Mouse (Mus musculus) T-cell, adult 66 days (primary cell): ENCODE data around the gene Ciao2a. TPM values are rescaled to one million over a fixed set of nuclear protein-coding genes. Genes with fewer than 3 reads are reported as not detected.

Source experiments
- total RNA-seq, 2 experiments: library from RNA; stranded (reverse); gene quantifications; 3 replicates in 1 of 2; 4 replicates in 1 of 2; pipeline ENCODE4 v1.2.4; 2023

The Ciao2a gene
- 10 to 100 TPM; 45.9 to 47.7 TPM for total RNA-seq

DNA sequence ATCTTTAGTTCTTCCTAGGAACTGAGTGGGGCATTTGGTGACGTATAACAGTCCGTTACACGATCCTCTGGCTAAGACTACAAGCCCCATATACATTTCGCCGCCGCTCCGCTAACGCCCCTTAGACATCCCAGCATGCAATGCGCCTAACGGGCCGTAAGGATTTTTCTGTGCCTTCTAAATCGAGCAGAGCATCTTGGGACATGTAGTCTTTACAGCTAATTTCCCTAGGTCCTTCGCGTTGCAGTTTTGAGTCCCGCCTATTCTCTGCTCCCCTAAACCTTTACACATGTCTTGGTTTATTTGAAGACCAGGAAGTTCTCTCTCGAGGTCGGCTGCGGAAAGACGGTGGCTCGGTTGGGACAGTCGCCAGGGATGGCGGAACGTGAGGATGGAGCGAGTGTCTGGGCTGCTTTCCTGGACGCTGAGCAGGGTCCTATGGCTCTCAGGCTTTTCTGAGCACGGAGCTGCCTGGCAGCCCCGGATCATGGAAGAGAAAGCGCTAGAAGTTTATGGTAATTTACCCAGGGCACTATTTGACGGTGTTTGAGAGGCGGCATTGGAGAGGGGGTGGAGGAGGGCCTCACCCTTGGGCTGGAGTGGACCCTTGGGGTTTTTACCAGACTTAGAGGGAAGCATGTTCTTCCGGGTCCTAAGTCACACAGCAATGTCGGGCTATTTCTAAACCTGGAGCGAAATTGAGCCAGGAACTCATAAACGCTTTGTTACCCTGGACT, at the start of gene Ciao2a, which contains the start of gene Snx1:
TSS of gene Ciao2a (plus strand) at position 156 of the 737 bp plus-strand sequence.
TSS of gene Snx1 (minus strand) at position 132 of the 737 bp plus-strand sequence.

DNA sequence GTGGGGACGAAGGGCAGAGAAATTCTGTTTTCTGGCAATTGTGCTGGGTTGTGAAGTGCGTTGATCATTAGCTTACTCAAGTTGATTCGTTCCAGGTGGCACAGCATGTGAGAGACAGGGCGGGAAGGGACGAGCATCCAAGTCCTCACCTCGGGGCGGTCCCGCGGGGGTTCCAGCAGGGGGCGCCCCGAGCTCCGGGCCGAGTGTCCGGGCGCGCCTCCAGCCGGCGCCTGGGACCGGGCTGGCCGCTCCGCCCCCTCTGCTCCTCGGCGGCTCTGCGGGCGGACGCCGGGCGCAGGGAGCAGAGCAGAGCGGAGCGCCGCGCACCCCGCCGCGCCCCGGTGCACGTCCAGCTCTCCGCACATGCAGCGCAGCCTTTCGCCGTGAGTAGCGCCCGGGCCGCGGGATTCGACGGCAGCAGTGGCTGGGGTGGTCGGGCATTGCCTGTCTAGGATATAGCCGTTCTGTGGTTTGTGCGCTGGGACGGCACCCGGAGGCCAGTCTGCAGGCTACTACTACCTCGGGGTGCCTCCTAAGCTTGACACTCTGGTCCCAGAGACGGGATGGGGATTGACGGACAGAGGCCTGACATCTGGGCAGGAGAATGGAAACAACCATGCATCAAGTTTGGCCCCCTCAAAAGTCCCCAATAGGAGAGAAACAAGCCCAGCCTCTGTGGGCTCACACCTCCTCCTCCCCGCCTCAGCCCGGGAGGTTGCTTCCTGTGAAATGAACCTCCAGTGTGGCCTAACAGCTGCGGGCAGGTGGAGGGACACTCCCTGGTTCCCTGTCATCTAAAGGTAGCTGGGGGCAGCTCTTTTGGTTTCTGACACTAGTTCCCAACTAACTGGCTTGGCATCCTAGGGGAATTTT, 31.8 kb downstream of the Ciao2a start, which contains the start of gene Dapk2:
TSS of gene Dapk2 (plus strand) at position 266 of the 873 bp plus-strand sequence.

Other genes with a start within 250 kb of the Ciao2a start
- gene Pclaf, start 236.4 kb upstream of the Ciao2a start, total RNA-seq: 10 to 100 TPM in 1 of 2 experiments, 1 to 10 TPM in 1; 2.8 to 10.1 TPM
- 10 to 100 TPM; 26.9 to 34.0 TPM for gene Trip4, start 217.8 kb upstream of the Ciao2a start, total RNA-seq
- gene Csnk1g1, start 217.7 kb upstream of the Ciao2a start, total RNA-seq: 10 to 100 TPM; 74.3 to 81.7 TPM
- gene Ppib, start 66.4 kb upstream of the Ciao2a start, total RNA-seq: 100 to 1,000 TPM; 261 to 282 TPM
- gene Snx22, start 56.9 kb upstream of the Ciao2a start, total RNA-seq: 1 to 10 TPM in 1 of 2 experiments, under 1 TPM in 1; 0.35 to 1.1 TPM
- gene Snx1, start within 50 bp of the Ciao2a start, total RNA-seq: 10 to 100 TPM; 83.1 to 95.8 TPM
- under 1 TPM; 0.67 to 0.95 TPM for gene Dapk2, start 31.6 kb downstream of the Ciao2a start, total RNA-seq
- gene Herc1, start 223.8 kb downstream of the Ciao2a start, total RNA-seq: 100 to 1,000 TPM; 110 to 120 TPM